Mouse (Mus musculus): ENCODE measurements at regions not wholly inside any gene's neighbourhood (a gene's known extent, or its start where the extent isn't known, plus 50 kb on each side); places are given as distances from the start of the nearest gene placed in this dataset.
A peak's percentile ranks its signal among the peaks of the same experiment; 100 is the strongest.

GRCm38 (mm10) chr1:183634836-183635235 is 216.8 kb downstream of the Hhipl2 start:
- DNase-seq (ENCODE audit: low spot score) = no peak
- TF ChIP-seq EP300 (optimal IDR thresholded peaks at IDR 0.05) = no peak
- no peak for TF ChIP-seq CTCF (IDR thresholded peaks at IDR 0.05; ENCODE audit: low read depth)
- H3K4me1 ChIP-seq (replicated peaks; ENCODE audit: control insufficient read depth, insufficient read depth) = no peaks in the 10 kb centered on the region

DNA sequence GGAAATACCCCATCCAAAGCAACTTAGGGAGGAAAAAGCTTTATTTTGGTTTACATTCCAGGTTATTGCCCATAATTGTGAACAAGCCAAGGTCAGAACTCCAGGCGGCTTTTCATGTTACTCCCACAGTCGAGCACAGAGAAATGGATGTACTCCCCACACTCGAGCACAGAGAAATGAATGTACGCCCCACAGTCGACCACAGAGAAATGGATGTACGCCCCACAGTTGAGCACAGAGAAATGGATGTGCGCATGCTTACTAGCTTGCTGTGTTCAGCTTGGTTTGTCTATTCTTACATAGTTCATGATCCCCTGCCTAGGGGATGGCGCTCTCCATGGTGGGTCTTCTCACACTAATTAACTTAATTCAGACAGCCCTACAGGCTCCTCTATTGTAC is 219.2 kb downstream of the Hhipl2 start:
- H3K4me1 ChIP-seq (replicated peaks; ENCODE audit: control insufficient read depth, insufficient read depth) = no peaks in the 10 kb centered on the region
- no peak overlapping the region for H3K4me3 ChIP-seq (ENCODE audit: low read depth, low read length)
- 89% methylated on average over 8 of the region's 8 CpGs for WGBS
- H3K27me3 ChIP-seq (ENCODE audit: control insufficient read depth, insufficient read depth, low read length) = no peaks in the 10 kb centered on the region
- H3K27ac ChIP-seq (replicated peaks) = no peak overlapping the region
- H3K36me3 ChIP-seq (ENCODE audit: control insufficient read depth, insufficient read depth, low read length) = no peaks in the 10 kb centered on the region
- no peak for TF ChIP-seq CTCF (IDR thresholded peaks at IDR 0.05; ENCODE audit: low read depth)
- no peak overlapping the region for H3K4me2 ChIP-seq (replicated peaks; ENCODE audit: low read depth)
- no peaks in the 10 kb centered on the region for H3K9me3 ChIP-seq (ENCODE audit: control insufficient read depth, low read length)
- no peak for ATAC-seq (ENCODE audit: low FRiP score, low TSS enrichment)
- H3K9ac ChIP-seq (ENCODE audit: low read length) = no peak overlapping the region
- DNase-seq (ENCODE audit: low spot score) = no peak

More at GRCm38 (mm10) chr1:183634836-183635235, 216.8 kb downstream of the Hhipl2 start:
- no peak for ATAC-seq (ENCODE audit: low FRiP score, low TSS enrichment)
- Histone ChIP-seq H3K4me2 (replicated peaks; ENCODE audit: low read depth) (no peak overlapping the region), H3K27ac (replicated peaks) (no peak overlapping the region), H3K9ac (ENCODE audit: low read length) (no peak overlapping the region), H3K9me3 (ENCODE audit: control insufficient read depth, low read length) (no peaks in the 10 kb centered on the region), H3K36me3 (ENCODE audit: control insufficient read depth, insufficient read depth, low read length) (no peaks in the 10 kb centered on the region), H3K27me3 (ENCODE audit: control insufficient read depth, insufficient read depth, low read length) (no peaks in the 10 kb centered on the region), H3K4me3 (ENCODE audit: low read depth, low read length) (no peak overlapping the region)
- 83% methylated on average over 1 of the region's 1 CpGs for WGBS

- H3K27me3 ChIP-seq (ENCODE audit: control insufficient read depth, insufficient read depth, low read length) = no peaks in the 10 kb centered on the region
- no peak overlapping the region for H3K4me3 ChIP-seq (ENCODE audit: low read depth, low read length)
- H3K27ac ChIP-seq (replicated peaks) = no peak overlapping the region
- no peaks in the 10 kb centered on the region for H3K36me3 ChIP-seq (ENCODE audit: control insufficient read depth, insufficient read depth, low read length)
- no peak overlapping the region for H3K9ac ChIP-seq (ENCODE audit: low read length)
- H3K4me2 ChIP-seq (replicated peaks; ENCODE audit: low read depth) = no peak overlapping the region
- H3K9me3 ChIP-seq (ENCODE audit: control insufficient read depth, low read length) = no peaks in the 10 kb centered on the region
- TF ChIP-seq EP300 (optimal IDR thresholded peaks at IDR 0.05) = no peak
- TF ChIP-seq CTCF (IDR thresholded peaks at IDR 0.05; ENCODE audit: low read depth) = no peak
- WGBS = 24% methylated on average over 7 of the region's 7 CpGs
- peak; percentile 30 for DNase-seq (ENCODE audit: low spot score)
- ATAC-seq (ENCODE audit: low FRiP score, low TSS enrichment) = peak; percentile 56; the same call in 1 of the 2 replicates
- H3K4me1 ChIP-seq (replicated peaks; ENCODE audit: control insufficient read depth, insufficient read depth) = no peaks in the 10 kb centered on the region
Measured at GRCm38 (mm10) chr1:183639332-183639731, 221.3 kb downstream of the Hhipl2 start.

- ATAC-seq (ENCODE audit: low FRiP score, low TSS enrichment) (no peak), DNase-seq (ENCODE audit: low spot score) (no peak)
- H3K9me3 ChIP-seq (ENCODE audit: control insufficient read depth, low read length) = no peaks in the 10 kb centered on the region
- WGBS = 46% methylated on average over 8 of the region's 8 CpGs
- H3K36me3 ChIP-seq (ENCODE audit: control insufficient read depth, insufficient read depth, low read length) = no peaks in the 10 kb centered on the region
- H3K27ac ChIP-seq (replicated peaks) = no peak overlapping the region
- no peaks in the 10 kb centered on the region for H3K27me3 ChIP-seq (ENCODE audit: control insufficient read depth, insufficient read depth, low read length)
- no peak overlapping the region for H3K9ac ChIP-seq (ENCODE audit: low read length)
- H3K4me3 ChIP-seq (ENCODE audit: low read depth, low read length) = no peak overlapping the region
- no peak overlapping the region for H3K4me2 ChIP-seq (replicated peaks; ENCODE audit: low read depth)
- TF ChIP-seq CTCF (IDR thresholded peaks at IDR 0.05; ENCODE audit: low read depth) = no peak
- no peak for TF ChIP-seq EP300 (optimal IDR thresholded peaks at IDR 0.05)
- H3K4me1 ChIP-seq (replicated peaks; ENCODE audit: control insufficient read depth, insufficient read depth) = no peaks in the 10 kb centered on the region
Measured at GRCm38 (mm10) chr1:183640568-183640967, 222.6 kb downstream of the Hhipl2 start.

- no peak overlapping the region for H3K4me2 ChIP-seq (replicated peaks; ENCODE audit: low read depth)
- TF ChIP-seq EP300 (optimal IDR thresholded peaks at IDR 0.05) (no peak), CTCF (IDR thresholded peaks at IDR 0.05; ENCODE audit: low read depth) (no peak)
- ATAC-seq (ENCODE audit: low FRiP score, low TSS enrichment) = no peak
- H3K4me1 ChIP-seq (replicated peaks; ENCODE audit: control insufficient read depth, insufficient read depth) = no peaks in the 10 kb centered on the region
- no peaks in the 10 kb centered on the region for H3K27me3 ChIP-seq (ENCODE audit: control insufficient read depth, insufficient read depth, low read length)
- WGBS = 17% methylated on average over 2 of the region's 2 CpGs
- no peak overlapping the region for H3K9ac ChIP-seq (ENCODE audit: low read length)
- H3K4me3 ChIP-seq (ENCODE audit: low read depth, low read length) = no peak overlapping the region
- no peak for DNase-seq (ENCODE audit: low spot score)
- H3K27ac ChIP-seq (replicated peaks) = no peak overlapping the region
- H3K9me3 ChIP-seq (ENCODE audit: control insufficient read depth, low read length) = no peaks in the 10 kb centered on the region
- no peaks in the 10 kb centered on the region for H3K36me3 ChIP-seq (ENCODE audit: control insufficient read depth, insufficient read depth, low read length)
Measured at GRCm38 (mm10) chr1:183644001-183644400, 226.0 kb downstream of the Hhipl2 start.

DNA sequence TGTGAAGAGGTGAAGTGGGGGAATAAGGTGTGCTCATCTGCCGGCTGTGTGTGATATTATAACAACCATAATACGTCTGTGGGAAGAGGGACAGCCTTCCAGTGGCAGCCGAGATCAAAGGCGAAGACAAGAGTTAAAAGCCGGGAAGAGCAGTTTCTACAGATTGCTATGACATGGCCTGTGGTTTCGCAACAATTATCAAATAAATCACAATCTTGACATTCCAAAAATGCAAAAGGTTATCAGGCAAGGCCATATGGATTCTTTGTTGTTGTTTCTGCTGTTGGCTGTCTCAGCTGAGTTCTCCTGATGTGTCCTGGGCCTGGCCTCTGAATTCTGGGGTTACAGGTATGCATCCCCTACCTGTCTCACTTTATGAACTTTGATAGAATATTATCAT is 235.9 kb downstream of the Hhipl2 start:
- 52% methylated on average over 6 of the region's 6 CpGs for WGBS
- no peaks in the 10 kb centered on the region for H3K36me3 ChIP-seq (ENCODE audit: control insufficient read depth, insufficient read depth, low read length)
- no peaks in the 10 kb centered on the region for H3K4me1 ChIP-seq (replicated peaks; ENCODE audit: control insufficient read depth, insufficient read depth)
- DNase-seq (ENCODE audit: low spot score) (no peak), ATAC-seq (ENCODE audit: low FRiP score, low TSS enrichment) (no peak)
- H3K27me3 ChIP-seq (ENCODE audit: control insufficient read depth, insufficient read depth, low read length) = no peaks in the 10 kb centered on the region
- H3K9ac ChIP-seq (ENCODE audit: low read length) = no peak overlapping the region
- TF ChIP-seq EP300 (optimal IDR thresholded peaks at IDR 0.05) = no peak
- TF ChIP-seq CTCF (IDR thresholded peaks at IDR 0.05; ENCODE audit: low read depth) = no peak
- H3K4me2 ChIP-seq (replicated peaks; ENCODE audit: low read depth) = no peak overlapping the region
- no peak overlapping the region for H3K4me3 ChIP-seq (ENCODE audit: low read depth, low read length)
- H3K9me3 ChIP-seq (ENCODE audit: control insufficient read depth, low read length) = no peaks in the 10 kb centered on the region
- H3K27ac ChIP-seq (replicated peaks) = no peak overlapping the region
